Mouse (Mus musculus) spleen, adult 2 months (tissue): ENCODE results near the gene Ppp4r2. TPM values are rescaled to one million over a fixed set of nuclear protein-coding genes. Genes with fewer than 3 reads are reported as not detected.
A peak's percentile ranks its signal among the peaks of the same experiment; 100 is the strongest.

ENCODE experiments used
- DNase-seq, 2 experiments: peaks; one replicate each; pipeline versions ENCODE4 v3.0.0 to v3.0.0-alpha.2; 2012 to 2021; ENCODE audit warnings: low spot score in 2 of 2, low read depth in 1 of 2
- H3K27ac ChIP-seq: fragments of 200-500 bp; 2 replicates; pipeline ENCODE4 v1.5.1; 2012; ENCODE audit warnings: low read length, inconsistent platforms; ENCODE audit not compliant: insufficient read depth
- H3K27me3 ChIP-seq: fragments of 200-500 bp; 2 replicates; pipeline ENCODE4 v1.6.1; 2012; ENCODE audit warnings: mild to moderate bottlenecking, moderate library complexity, low read length, inconsistent platforms; ENCODE audit not compliant: control insufficient read depth, insufficient read depth
- H3K36me3 ChIP-seq: fragments of 200-500 bp; 2 replicates; pipeline ENCODE4 v1.6.1; 2012; ENCODE audit warnings: mild to moderate bottlenecking, low read length, inconsistent platforms; ENCODE audit not compliant: control insufficient read depth, insufficient read depth
- H3K4me1 ChIP-seq: fragments of 200-500 bp; 2 replicates; pipeline ENCODE4 v1.6.1; 2011; ENCODE audit warnings: inconsistent platforms; ENCODE audit not compliant: control insufficient read depth, insufficient read depth, insufficient read length
- H3K4me3 ChIP-seq: fragments of 200-500 bp; 2 replicates; pipeline ENCODE4 v1.5.1; 2011; ENCODE audit warnings: mild to moderate bottlenecking, inconsistent platforms; ENCODE audit not compliant: insufficient read depth, insufficient read length; ENCODE audit errors: extremely low read depth
- CTCF ChIP-seq: fragments of 200-500 bp; IDR thresholded peaks from 2 replicates; pipeline ENCODE4 v1.5.1; 2011; ENCODE audit warnings: mild to moderate bottlenecking, inconsistent platforms; ENCODE audit not compliant: insufficient read depth, insufficient read length, insufficient replicate concordance; ENCODE audit errors: extremely low read depth
- POLR2A ChIP-seq: fragments of 200-500 bp; IDR thresholded peaks from 2 replicates; pipeline ENCODE4 v1.6.1; 2011; ENCODE audit warnings: low read depth, low read length, inconsistent platforms
- WGBS: fragments of 180-500 bp; shearing (Covaris S2); methylation state at CpG from one replicate; pipeline ENCODE4 v1.1.7; 2018; 5-methylcytosine and 5-hydroxymethylcytosine counted together
- polyA plus RNA-seq: library from polyadenylated mRNA; depleted of rRNA; stranded (reverse); fragments of >200 nt; gene quantifications from 2 replicates; pipeline ENCODE4 v1.2.3, GENCODE M21; 2012

Ppp4r2 gene
- polyA plus RNA-seq, 1 experiment = 10.1 TPM

DNA sequence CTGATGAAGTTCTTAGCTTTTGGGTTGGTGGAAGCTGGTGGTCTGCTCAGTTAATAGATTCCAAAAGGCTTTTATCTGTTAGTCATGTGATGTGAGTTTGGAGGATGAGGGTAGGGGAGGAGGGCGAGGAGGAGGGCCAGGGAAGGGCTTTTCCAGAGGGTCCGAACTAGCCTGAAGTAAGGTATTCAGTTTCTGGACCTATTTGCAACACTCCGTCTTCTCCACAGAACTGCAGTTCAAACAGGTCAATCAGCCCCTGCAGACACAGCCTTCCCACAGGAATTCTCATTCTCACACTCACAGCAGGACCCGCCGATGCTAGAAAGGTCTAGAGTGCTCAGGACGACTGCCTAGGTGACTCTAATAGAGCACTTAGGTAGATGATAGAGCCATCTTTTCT is 39.8 kb downstream of the Ppp4r2 start:
- WGBS = 89% methylated on average over 6 of the region's 6 CpGs
- Histone ChIP-seq H3K27ac (no peak overlapping the region), H3K36me3 (no peaks in the 10 kb centered on the region), H3K4me1 (no peaks in the 10 kb centered on the region), H3K4me3 (no peak overlapping the region), H3K27me3 (no peaks in the 10 kb centered on the region)
- no peak for TF ChIP-seq CTCF
- TF ChIP-seq POLR2A = no peak
- no peak for DNase-seq

DNA sequence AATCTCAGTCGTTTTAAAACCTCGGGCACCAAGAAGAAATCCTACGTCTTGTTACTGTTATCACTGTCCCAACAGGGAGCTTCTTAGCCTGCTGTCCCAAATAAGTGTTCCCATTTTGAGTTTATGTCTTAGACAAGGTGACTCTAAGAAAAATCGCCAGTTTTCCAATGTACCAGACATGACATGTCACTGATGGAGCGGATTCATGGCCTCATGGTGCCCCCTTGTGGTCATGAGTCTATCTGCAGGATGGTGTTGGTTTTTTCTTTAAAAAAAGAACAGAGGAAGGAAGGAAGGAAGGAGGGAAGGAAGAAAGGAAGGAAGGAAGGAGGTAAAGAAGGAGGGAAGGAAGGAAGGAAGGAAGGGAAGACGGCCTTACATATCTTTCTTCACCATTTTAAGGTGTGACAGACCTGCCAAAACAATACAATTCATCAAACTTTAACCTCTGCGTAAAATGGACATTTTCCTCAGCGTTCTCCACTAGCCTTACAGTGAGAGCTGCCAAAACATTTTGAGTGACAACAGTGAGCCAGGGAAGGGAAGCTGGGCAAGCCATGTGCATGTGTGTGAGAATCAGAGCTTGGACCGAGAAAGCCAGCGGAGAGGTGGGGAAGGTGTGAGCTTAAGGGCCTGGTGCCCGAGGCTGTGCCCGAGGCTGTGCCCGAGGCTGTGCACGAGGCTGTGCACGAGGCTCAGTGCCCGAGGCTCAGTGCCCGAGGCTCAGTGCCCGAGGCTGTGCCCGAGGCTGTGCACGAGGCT is 42.6 kb downstream of the Ppp4r2 start:
- WGBS = 74% methylated on average over 20 of the region's 20 CpGs
- H3K4me1 ChIP-seq = no peaks in the 10 kb centered on the region
- no peaks in the 10 kb centered on the region for H3K36me3 ChIP-seq
- TF ChIP-seq POLR2A (no peak), CTCF (peak; percentile 79; the same call in 1 of the 2 replicates)
- H3K27ac ChIP-seq = no peak overlapping the region
- no peaks in the 10 kb centered on the region for H3K27me3 ChIP-seq
- peak; percentile 26 to 48 for DNase-seq
- H3K4me3 ChIP-seq = no peak overlapping the region

DNA sequence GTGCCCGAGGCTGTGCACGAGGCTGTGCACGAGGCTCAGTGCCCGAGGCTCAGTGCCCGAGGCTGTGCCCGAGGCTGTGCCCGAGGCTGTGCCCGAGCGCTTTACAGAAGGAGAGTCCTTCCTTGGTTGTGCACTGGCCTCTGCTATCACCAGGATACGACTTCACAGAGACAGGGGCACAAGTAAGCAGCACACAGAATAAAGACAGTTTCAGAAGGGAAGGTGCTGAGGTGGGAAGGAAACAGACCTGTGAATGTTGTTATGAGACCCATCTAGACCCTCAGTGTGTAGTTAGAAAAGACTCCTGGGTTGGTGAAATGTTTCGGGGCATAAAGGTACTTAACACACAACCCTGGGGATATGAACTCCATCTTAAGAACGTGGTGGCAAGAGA is 43.2 kb downstream of the Ppp4r2 start:
- H3K27me3 ChIP-seq = no peaks in the 10 kb centered on the region
- H3K27ac ChIP-seq = no peak overlapping the region
- H3K36me3 ChIP-seq = no peaks in the 10 kb centered on the region
- no peak for TF ChIP-seq CTCF
- no peak for TF ChIP-seq POLR2A
- H3K4me1 ChIP-seq = no peaks in the 10 kb centered on the region
- WGBS = 89% methylated on average over 12 of the region's 12 CpGs
- DNase-seq = no peak
- no peak overlapping the region for H3K4me3 ChIP-seq

DNA sequence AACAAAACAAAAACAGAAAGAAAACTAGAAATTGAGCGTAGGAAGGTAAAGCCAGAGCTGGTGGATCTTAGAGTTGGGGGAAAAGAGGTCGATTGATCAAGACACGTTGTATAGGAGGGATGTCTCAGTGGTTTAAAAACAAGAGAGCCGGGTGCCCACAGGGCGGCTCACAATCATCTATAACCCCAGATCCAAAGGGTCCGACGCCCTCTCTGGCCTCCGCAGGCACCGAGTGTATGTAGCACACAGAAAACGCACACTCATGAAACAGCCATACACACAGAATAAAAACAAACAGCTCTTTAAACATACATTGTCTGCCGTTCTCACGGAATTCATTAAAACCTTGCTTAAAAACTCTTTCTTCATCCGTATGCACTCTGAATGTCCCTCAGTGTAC is 45.1 kb downstream of the Ppp4r2 start:
- 90% methylated on average over 13 of the region's 13 CpGs for WGBS
- no peak overlapping the region for H3K4me3 ChIP-seq
- DNase-seq = no peak
- H3K27ac ChIP-seq = no peak overlapping the region
- H3K4me1 ChIP-seq = no peaks in the 10 kb centered on the region
- no peaks in the 10 kb centered on the region; the same call in 1 of the 2 replicates for H3K27me3 ChIP-seq
- H3K36me3 ChIP-seq = no peaks in the 10 kb centered on the region
- TF ChIP-seq POLR2A (no peak), CTCF (no peak)

DNA sequence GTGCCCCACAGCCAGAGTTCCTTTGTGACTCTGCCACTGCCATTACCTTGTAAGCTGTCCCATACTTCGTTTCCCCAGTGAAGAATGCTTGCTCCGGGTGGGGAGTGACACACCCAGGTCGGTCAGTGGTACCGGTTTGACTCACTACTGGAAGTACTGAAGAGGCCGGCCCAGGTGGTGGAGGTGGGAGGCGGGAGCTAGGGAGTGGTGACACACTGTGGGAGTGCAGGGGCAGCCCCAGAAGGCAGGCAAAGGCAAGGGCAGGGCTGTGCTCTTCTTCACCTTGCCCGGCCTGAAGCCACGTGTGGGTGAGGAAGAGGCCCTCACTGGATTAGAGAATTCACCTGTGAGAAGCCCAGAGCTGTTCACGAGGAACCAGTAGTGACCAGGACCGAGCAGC is 46.2 kb downstream of the Ppp4r2 start:
- Histone ChIP-seq H3K4me3 (no peak overlapping the region), H3K27ac (no peak overlapping the region), H3K36me3 (no peaks in the 10 kb centered on the region), H3K4me1 (no peaks in the 10 kb centered on the region), H3K27me3 (no peaks in the 10 kb centered on the region; the same call in 1 of the 2 replicates)
- 52% methylated on average over 10 of the region's 10 CpGs for WGBS
- no peak for DNase-seq
- TF ChIP-seq CTCF = no peak
- TF ChIP-seq POLR2A = no peak

DNA sequence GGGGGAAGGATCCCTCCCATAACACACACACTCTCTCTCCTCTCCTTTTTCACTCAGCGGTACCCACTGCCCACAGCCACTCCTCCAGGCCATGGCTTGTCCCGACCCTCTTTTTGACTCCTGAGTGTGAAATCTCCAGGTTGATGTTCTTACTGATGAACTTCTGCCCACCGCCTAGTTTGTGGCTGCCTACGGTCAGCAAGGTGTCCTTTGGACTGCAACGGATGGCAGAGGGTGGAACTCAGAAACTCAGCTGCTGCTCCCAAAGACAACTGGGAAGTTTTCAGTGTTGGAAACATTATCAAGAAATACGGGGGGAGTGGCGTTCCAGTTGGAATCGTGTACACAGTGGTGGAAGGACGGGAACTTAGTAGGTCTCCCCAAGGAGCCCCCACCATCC is 48.2 kb downstream of the Ppp4r2 start:
- no peak for TF ChIP-seq CTCF
- TF ChIP-seq POLR2A = no peak
- Histone ChIP-seq H3K27me3 (no peaks in the 10 kb centered on the region; the same call in 1 of the 2 replicates), H3K36me3 (no peaks in the 10 kb centered on the region), H3K27ac (no peak overlapping the region), H3K4me3 (no peak overlapping the region), H3K4me1 (no peaks in the 10 kb centered on the region)
- WGBS = 84% methylated on average over 9 of the region's 9 CpGs
- DNase-seq = no peak

DNA sequence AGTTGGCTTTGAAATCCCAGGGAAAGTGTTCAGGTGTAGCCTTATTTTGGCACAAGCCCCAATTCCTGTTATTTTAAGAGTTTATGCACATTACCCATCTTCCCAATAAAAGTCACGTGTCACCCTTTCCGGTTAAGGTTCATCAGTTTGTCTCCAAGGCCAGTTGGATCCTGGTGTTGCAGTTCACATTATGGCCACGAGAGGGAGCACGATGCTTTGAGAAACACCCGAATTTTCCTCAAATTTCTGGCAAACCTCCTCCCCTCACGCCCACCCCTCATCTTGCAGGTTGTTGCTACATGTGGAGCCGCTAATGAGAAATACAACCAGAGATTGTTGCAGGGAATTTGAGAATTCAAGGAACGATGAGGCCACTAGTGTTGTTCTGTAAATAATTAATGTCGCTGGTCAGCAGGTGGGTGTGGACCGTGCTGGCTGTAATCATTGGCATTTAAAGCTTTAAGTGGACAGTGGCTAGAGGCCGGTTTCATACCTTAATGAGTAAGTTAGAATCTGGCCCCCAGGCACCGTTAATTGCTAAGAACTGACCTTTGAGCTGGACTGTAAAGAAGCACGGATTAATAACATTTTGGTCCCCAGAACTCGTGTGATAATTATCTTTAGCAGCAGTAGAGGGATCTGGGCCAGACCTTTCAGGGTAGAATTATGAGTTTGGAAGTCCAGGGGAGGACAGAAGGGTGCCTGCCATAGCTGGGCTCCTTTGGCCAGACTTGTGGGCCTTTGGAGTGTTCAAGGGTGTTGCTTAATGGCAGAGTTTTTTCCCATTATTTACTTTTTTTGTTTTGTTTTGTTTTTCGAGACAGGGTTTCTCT is 49.2 kb downstream of the Ppp4r2 start:
- no peak overlapping the region for H3K27ac ChIP-seq
- 23% methylated on average over 15 of the region's 15 CpGs for WGBS
- no peak overlapping the region for H3K4me3 ChIP-seq
- no peaks in the 10 kb centered on the region for H3K4me1 ChIP-seq
- no peak for TF ChIP-seq POLR2A
- peak; percentile 66; the same call in 1 of the 2 replicates for TF ChIP-seq CTCF
- H3K36me3 ChIP-seq = no peaks in the 10 kb centered on the region
- H3K27me3 ChIP-seq = no peaks in the 10 kb centered on the region; the same call in 1 of the 2 replicates
- DNase-seq = peak in 1 of 2 experiments; percentile 26
